Mouse (Mus musculus) monocyte, adult 5-6 weeks (primary cell): ENCODE measurements around the gene Bmp3. TPM values are rescaled to one million over a fixed set of nuclear protein-coding genes. Genes with fewer than 3 reads are reported as not detected.

Experiments used
- ATAC-seq: fragments of 153-309, 156-312 bp; replicated peaks from 2 replicates; pipeline ENCODE4 v1.8.0; 2017; ENCODE audit warnings: mild to moderate bottlenecking; ENCODE audit not compliant: low TSS enrichment, insufficient number of reproducible peaks, severe bottlenecking, poor library complexity, low FRiP score
- total RNA-seq: library from RNA; stranded (forward); fragments of 200-1000, 200-491, 200-594 nt; gene quantifications from 3 replicates; pipeline ENCODE4 v1.2.3, GENCODE M21; 2017

The Bmp3 gene
- total RNA-seq: not detected in 3 replicates

DNA sequence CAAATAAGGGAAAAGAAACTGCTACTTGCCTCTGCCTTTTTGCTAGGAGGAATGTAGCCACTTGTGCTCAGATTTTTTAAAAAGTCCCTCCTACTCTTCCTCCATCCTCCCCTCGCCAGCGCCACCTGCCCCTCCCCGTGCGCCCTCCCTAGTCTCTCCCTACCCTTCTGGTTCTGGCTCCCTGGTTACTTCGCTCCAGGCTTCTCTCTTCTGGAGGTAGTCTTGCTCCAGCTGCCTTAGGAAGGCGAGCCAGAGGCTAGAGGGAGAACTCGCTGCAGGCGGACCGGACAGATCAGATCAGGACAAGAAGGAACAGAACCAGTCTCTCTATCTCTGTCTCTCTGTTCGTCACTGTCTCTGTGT is at the start of gene Bmp3:
TSS of gene Bmp3 (plus strand) at position 152 of the 363 bp plus-strand sequence.
- no peak for ATAC-seq

DNA sequence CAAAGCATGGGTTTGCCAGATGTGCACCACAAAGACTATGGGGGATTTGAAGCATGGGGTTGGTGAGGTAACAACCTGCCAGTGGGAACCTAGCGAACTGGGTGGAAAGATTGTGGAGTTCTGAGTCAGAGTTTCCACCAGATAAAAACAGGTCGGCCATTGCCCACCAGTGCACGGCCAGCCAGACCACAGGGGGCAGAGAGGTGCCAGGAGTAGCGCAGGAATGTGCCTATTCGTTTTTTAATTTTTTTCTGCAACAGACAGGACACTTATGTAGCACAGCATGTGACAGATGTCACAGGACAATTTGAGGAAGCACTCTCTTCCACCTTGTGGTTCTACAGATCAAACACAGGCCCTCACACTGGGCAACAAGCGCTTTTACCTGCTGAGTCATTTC is 49.5 kb upstream of the Bmp3 start:
- ATAC-seq: no peak

DNA sequence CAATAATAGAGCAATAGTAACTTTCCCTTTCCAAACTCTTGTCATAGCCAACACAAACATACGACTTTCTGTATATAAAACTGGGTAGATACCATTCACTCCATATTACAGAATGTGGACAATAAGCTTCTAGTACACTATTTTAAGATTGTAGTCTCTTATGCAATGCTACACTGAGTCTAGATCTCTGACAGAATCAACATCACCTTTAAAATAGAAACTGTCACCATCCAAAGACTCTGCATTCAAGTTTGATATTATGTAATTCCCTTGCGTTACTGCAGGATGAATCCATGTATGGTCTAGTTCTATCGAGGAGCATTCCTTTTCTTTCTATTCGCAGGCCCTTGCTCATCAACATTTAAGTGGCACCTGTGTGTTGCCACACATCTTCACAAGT is 47.7 kb upstream of the Bmp3 start:
- no peak for ATAC-seq

DNA sequence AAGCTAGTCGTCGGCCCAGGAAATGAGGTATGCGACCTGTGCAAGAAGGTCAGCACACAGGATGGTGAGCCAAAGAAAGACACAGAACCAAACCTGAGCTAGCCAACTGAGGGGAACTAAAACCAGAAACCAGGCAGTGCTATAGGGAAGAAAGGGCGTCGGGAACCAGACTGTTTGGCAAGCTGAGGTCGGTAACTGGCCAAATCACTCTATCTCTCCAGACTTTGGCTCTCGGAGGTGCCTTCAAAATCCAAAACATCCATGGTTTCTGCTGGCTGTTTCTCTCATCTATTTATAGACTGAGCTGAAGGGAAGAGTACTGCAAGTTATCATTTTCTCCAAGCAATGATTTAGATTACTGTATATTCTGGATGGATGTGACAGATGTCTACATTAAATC is 47.2 kb upstream of the Bmp3 start:
- no peak for ATAC-seq

DNA sequence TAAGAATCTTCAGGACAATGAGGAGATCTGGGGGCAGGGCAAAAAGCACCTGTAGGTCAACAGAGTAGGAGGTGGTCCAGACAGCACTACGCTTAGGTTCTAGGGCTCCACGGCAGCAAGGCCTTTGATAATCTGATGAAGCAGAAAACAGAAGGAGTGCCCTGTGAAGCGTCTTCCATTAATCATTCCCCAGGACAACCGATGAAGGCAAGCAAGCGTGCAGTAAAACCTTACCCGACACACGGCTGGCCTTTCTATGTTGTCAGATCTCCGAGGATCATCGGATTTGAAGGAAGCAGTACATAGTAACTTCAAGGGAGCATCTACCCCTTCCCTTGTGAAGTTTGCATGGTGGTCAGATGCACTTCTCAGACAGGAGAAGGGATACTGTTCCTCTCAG is 46.3 kb upstream of the Bmp3 start:
- ATAC-seq: no peak

DNA sequence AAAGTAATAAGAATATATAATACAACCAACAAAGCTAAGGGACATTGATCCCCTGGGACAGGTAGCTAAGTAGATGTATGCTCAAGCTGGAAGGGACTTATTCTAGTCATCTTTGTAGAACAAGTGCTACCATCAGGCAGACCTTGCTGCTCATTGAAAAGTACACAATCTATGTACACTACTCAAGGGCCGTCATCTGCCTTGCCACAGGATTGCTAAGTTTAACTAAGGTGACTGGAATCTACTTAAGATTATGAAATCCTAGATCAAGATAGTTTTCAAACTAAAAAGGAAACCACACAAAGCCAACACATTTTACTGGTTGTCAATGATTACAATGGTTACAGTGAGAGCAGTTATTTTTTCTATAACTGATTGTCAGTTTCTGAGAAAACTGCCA is 41.8 kb upstream of the Bmp3 start:
- ATAC-seq: no peak

DNA sequence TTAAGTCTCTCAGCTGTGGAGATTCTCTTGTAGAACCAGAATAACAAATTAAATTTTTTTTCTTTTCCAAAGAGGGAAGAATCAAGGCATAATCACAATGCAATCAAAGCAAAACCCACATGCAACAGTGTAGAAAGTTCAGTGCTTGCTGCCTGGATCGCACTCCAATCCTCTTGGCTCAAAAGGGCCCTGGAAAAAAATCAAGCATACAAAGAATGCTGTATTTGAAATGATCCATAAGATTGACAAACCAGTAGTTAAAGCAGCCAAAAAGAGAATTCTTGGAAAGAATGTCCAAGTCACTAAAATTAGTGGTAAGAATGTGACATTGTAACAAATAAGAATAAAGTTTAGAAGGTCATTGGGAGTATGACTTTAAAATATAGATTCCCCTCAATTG is 38.9 kb upstream of the Bmp3 start:
- no peak for ATAC-seq

DNA sequence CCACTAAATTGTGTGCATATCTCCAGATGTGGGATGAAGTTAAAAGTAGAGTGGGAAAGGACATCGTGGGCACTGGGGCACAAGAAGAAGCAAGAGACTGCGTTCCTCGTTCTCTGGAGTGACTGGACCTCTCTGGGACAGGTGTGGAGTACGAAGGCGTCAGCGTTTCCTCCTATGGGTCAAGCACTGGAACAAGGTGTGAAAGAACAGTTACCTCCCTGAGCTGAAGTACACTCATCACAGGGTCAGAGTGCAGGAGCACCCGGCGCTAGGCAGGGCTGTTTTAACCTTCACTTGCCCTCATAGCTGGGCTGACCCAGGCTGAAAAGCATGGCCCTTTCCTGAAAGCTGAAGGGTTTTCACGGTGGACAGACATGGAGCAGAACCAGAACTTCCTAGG is 20.5 kb upstream of the Bmp3 start:
- ATAC-seq: no peak

DNA sequence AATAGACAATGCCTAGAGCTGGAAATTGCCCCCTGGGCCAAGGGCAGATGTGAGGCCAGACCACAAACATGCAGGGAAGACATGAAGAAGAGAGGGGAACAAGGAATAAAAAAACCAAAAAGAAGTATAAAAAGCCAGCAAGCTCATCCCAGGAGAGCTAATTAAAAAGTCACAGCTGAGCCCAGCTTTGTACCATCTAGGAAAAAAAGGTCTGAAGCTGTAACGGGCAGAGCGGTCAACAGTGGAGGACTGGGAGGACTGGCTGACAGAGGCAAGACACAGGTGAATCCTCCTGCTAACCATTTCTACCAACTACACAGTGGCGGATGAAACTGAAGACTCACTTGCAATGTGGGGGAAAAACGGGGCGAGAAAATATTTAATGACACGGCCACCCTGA is 19.9 kb upstream of the Bmp3 start:
- ATAC-seq: no peak

DNA sequence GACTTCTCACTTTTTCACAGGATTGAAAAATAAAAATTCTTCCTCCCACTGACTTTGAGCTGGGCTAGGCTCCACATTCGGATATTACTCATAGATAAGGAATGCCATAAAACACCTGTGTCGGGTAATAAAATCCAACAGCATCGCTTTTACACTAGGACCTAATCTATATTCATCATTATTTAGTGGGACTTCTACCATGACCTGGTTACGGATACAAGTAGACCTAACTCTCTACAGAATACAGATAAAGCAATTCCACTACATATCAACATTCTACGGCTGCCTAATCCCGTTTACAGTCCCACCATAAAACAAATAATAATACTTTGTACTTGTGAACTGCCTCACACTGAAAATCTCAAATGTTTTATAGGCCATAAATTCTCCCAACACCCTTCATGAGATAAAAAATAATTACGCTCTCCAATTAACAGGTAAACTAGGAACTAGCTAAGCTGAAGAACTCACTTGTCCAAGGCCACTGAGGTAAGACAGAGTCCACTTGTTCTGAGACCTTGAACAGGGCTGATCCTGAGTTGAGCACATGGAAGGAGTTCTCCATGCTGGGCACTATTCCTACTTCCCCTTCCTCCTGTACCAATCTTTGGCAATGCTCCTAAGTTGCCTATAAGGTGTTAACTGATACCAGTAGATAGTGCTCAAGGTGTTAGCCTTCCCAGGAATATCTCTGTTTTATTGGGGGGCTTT is 11.5 kb upstream of the Bmp3 start:
- no peak for ATAC-seq

DNA sequence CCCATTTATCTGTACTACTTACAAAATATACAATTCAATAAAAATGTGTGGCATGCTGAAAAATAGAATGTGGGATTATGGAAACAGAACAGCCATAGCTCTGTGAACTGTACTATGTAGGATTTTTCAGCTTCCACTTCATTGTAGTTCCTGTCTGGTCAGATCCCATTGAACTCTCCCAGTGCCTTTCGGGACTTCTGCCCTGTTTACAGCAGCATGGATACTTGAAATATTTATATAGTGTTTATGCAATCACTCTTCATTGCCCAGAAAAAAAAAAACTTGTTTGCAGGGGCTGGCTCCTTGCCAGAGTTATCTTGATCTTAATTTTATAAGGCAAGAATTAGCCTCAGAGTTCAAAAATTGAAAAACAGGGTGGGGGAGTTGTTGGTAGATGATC is 9.6 kb upstream of the Bmp3 start:
- no peak for ATAC-seq

DNA sequence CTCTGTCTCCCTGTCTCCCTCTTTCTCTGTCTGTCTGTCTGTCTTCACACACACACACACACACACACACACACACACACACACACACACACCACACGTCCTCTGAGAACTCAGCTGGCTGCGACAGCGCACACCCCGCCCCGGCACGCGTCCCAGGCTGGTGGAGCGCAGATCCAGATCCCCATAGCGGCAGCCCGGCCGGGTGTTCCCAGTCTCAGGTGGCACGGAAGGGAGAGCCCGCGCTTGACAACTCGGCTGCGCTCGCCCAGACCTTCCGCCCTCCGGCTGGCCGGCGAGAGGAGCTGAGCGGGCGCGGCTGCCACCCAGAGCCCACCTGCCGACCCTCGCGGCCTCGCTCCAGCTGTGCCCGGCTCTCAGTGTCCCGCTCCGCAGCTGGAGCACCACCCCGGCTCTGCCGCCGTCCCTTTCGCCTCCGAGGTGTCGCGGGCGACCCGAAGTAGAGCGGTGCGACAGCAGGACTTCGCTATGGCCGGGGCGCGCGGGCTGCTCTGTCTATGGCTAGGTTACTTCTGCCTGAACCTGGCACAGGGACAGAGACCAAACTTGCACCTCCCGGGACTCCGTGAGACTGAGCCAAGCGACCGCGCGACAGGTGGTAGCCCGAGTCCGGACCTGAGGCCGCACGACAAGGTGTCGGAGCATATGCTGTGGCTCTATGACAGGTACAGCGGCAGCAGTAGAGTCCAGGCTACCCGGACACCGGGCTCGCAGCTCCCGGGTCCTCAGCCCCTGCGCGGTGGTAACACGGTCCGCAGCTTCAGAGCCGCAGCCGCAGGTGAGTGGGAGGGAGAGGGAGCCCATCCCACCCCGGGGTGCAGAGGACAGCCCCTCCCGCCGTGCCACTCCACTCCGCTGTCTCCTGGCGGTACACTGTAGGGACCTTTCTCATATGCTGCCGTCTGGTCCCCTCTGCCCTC is 681 bp downstream of the Bmp3 start:
- ATAC-seq: no peak

DNA sequence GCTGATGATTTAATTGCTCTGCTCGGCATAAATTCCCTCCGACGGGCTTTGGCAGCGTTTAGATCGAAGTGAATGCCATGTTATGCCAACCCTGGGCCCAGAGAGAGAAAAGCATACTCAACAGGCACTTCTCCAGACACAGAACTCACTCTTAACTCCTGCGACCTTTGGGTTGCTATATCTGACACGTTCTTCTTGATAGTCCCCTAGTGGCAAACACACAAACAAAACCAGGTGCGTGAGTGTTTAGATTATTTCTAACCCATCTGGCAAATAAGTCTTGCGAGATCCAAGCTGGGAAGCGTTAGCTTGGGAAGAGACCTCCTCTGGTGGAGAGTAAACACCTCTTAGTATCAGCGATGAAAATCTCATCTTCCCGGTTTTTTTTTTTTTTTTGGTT is 1.5 kb downstream of the Bmp3 start:
- ATAC-seq: no peak

DNA sequence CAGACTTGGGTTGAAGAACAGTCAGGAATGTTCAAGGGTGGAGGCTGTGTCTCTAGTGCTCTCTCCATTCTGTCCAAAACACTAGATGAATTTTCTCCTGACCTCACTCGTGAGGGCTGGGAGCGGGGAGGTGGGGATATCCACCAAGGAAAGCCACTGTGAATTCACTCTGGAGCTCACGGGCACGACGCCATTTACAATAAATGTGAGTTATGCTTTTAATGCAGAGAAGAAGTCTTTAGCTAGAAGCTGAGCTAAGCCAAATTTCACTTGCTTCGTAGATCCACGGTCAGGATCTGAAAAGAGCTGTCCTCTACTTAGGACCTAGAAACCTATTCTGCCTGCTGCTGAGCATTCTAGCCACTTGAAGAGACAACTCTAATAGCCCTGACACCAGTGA is 2.1 kb downstream of the Bmp3 start:
- no peak for ATAC-seq

DNA sequence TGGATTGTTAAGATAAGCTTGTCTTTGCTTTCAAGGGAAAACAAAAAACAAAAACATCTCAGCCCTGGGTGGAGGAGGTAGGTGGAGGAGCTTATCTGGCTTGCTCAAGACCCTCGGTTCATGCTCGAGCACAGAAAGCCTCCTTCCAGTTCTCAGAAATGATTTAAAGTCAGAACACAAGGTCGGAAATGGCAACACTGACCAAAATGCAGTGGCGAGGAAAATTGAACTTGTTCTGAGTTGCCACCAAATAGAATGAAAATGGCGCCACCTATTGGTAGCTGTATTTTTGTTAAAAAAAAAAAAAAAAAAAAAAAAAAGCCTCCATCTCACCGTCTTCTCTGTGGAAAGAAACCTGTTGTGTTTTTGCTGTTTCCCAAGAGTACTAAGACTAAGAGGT is 9.7 kb downstream of the Bmp3 start:
- ATAC-seq: no peak

DNA sequence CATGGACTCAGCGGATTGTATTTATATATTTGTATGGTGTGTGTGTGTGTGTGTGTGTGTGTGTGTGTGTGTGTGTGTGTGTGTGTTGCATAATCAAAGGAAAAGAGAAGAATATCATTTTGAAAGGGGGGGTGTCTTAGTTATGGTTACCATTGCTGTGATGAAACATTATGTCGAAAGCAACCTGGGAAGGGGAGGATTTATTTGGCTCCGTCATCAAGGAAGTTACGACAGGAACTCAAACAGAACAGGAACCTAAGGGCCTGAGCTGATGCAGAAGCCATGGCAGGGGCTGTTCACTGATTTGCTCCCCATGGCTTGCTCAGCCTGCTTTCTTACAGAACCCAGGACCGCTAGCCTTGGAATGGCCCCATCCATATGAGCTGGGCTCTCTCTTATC is 10.9 kb downstream of the Bmp3 start:
- ATAC-seq: no peak

DNA sequence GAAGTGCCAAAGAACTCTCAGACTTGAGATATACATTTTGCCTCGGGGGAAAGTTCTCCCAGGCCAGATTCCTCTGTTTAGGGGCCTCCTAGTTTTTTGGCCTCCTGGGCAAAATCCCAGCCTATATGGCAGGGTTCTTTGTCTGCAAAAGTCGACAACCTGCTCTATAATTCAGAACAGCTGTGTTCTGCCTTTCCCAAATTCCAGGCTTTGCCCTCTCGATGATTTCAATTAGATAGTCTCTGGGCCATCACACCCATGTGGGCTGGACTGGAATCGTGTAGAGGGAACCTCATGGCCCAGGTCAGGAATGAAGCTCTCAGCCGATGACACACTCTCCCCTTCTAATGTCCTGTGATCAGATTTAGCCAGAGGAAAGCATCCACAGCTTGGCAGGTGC is 21.8 kb downstream of the Bmp3 start:
- ATAC-seq: no peak

DNA sequence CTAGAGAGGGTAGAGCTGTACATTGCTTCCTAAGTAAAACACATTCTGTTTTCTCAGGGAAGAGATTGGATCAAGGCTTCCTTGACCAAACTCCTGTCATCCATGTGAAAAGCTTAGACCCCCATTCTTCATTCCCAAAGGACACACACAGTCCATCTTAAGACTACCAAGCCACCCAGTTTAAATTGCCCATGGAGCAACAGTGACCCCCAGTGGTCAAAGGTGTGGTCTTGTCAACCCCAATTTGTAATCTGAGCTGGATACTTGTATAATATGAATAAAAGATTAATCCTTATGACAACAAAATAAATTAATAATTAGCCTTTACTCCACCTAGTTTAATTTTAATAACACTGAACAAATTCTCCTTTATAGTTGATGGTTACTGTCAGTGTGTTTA is 24.7 kb downstream of the Bmp3 start:
- ATAC-seq: no peak

DNA sequence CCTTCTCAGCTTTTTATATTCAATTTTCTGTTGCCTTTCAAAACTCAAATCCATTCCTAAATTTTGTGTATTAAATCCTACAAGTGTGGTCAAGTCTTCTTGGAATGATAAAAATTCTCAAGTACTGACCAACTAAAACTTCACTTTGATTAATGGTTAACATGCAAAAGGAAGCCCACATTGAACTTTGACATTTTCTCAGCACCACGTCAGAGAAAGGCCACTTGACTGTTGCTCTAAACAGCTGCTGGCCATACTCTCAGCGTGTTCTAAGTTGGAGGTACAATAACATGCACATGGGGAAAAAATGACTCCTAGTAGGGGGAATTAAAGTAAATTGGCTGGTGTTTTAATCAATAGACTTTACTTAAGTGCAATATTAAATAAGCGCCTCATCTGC is 27.9 kb downstream of the Bmp3 start:
- no peak for ATAC-seq

DNA sequence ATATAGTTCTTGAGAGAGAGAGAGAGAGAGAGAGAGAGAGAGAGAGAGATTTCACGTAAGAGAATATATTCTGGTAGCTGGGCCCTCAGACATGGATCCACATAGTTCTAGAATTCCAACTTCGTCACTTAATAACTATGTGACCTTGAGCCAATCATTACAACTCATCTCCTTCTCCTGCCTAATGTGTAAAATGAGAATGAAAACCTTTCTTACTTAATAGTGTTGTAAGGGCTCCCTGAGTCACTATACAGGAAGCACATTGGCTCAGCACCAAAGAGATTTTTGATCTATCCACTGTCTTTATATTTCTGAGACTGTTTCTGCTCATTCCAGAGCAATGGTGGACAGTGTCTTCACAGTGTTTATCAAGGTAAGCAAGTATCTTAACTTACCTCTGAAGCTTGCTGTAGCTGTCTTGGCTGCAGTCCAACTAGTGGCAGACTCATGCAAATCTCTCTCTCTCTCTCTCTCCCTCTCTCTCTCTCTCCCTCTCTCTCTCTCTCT is 36.4 kb downstream of the Bmp3 start:
- no peak for ATAC-seq
